Mouse (Mus musculus) olfactory bulb, adult 2 months (tissue): Measurements from ENCODE around the gene Gabbr2.

Experiments used
- CTCF ChIP-seq: fragments of 200-500 bp; IDR thresholded peaks from 2 replicates; pipeline ENCODE4 v1.5.1; 2012; ENCODE audit warnings: low read depth, mild to moderate bottlenecking, low read length, moderate library complexity; ENCODE audit not compliant: insufficient read depth
- POLR2A ChIP-seq: fragments of 200-500 bp; IDR thresholded peaks from 2 replicates; pipeline ENCODE4 v1.6.1; 2012; ENCODE audit warnings: mild to moderate bottlenecking, low read depth, low read length, moderate library complexity; ENCODE audit not compliant: insufficient read depth

GRCm38 (mm10) chr4:46690023-46690420 is 301.7 kb downstream of the Gabbr2 start:
- no peak for TF ChIP-seq CTCF
- TF ChIP-seq POLR2A = no peak
